Mouse (Mus musculus): ENCODE measurements around the gene Spred2. TPM values are rescaled to one million over a fixed set of nuclear protein-coding genes. Genes with fewer than 3 reads are reported as not detected.

The Spred2 gene
- total and polyA plus RNA-seq, 3 experiments = 8.9 to 76.1 (median 33.6) TPM

DNA sequence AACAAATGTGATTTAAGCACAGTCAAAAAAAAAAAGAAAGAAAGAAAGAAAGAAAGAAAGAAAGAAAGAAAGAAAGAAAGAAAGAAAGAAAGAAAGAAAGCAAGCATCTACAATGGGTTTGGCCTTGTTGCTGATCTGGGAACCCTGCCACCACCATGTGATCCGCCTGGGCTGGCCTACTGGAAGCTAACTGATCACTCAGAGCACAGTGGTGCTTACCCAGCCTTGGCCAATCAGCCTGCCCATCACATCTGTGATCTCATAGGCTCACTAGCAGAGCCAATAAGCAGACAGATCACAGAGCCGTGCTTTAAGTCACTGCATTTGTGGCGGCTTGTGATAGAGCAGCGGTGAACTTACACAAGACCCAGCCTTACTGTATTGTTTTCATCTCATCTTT, 10.4 kb upstream of the Spred2 start:
- TF ChIP-seq CTCF (IDR thresholded peaks at IDR 0.05; ENCODE audit: low read depth, low read length) = no peak
- no peak for TF ChIP-seq TAL1 (conservative IDR thresholded peaks at IDR 0.05; ENCODE audit: low read depth, low read length)
- no peak for TF ChIP-seq GATA1 (IDR thresholded peaks at IDR 0.05; ENCODE audit: borderline replicate concordance, low read length)
- TF ChIP-seq GATA2 (IDR thresholded peaks at IDR 0.05; ENCODE audit: borderline replicate concordance, low read depth, low read length) = no peak
- TF ChIP-seq POLR2AphosphoS5 (IDR thresholded peaks at IDR 0.05; ENCODE audit: insufficient replicate concordance, low read depth, low read length) = no peak
- DNase-seq (ENCODE audit: low spot score) = no peak
- H3K4me3 ChIP-seq (ENCODE audit: low read depth, low read length) = no peak overlapping the region
- H3K9me3 ChIP-seq (replicated peaks) = peaks cover 4% of the 10 kb centered on the region; the same call in 1 of the 2 replicates
- H3K36me3 ChIP-seq (replicated peaks) = peaks cover 11% of the 10 kb centered on the region
- no peak for ATAC-seq (ENCODE audit: extremely low read depth, insufficient number of reproducible peaks, low FRiP score, poor library complexity, severe bottlenecking)
- peaks cover 9% of the 10 kb centered on the region for H3K4me1 ChIP-seq (ENCODE audit: insufficient read depth, low read depth, low read length)
- H3K27me3 ChIP-seq (ENCODE audit: insufficient read depth, low read length) = no peaks in the 10 kb centered on the region; the same call in 1 of the 2 replicates

- no peak overlapping the region for H3K4me3 ChIP-seq (ENCODE audit: low read depth, low read length)
- ATAC-seq (ENCODE audit: extremely low read depth, insufficient number of reproducible peaks, low FRiP score, poor library complexity, severe bottlenecking) = no peak
- peaks cover 28% of the 10 kb centered on the region for H3K4me1 ChIP-seq (ENCODE audit: insufficient read depth, low read depth, low read length)
- no peak for DNase-seq (ENCODE audit: low spot score)
- peaks cover 11% of the 10 kb centered on the region for H3K36me3 ChIP-seq (replicated peaks)
- TF ChIP-seq CTCF (IDR thresholded peaks at IDR 0.05; ENCODE audit: low read depth, low read length) (no peak), GATA2 (IDR thresholded peaks at IDR 0.05; ENCODE audit: borderline replicate concordance, low read depth, low read length) (no peak), POLR2AphosphoS5 (IDR thresholded peaks at IDR 0.05; ENCODE audit: insufficient replicate concordance, low read depth, low read length) (no peak), GATA1 (IDR thresholded peaks at IDR 0.05; ENCODE audit: borderline replicate concordance, low read length) (no peak), TAL1 (conservative IDR thresholded peaks at IDR 0.05; ENCODE audit: low read depth, low read length) (no peak)
- H3K9me3 ChIP-seq (replicated peaks) = peaks cover 4% of the 10 kb centered on the region; the same call in 1 of the 2 replicates
- no peaks in the 10 kb centered on the region for H3K27me3 ChIP-seq (ENCODE audit: insufficient read depth, low read length)
Measured at GRCm38 (mm10) chr11:19917381-19918245, 6.6 kb upstream of the Spred2 start.

GRCm38 (mm10) chr11:19918246-19918540, 6.0 kb upstream of the Spred2 start:
- no peaks in the 10 kb centered on the region for H3K9me3 ChIP-seq (replicated peaks)
- H3K36me3 ChIP-seq (replicated peaks) = peaks cover 11% of the 10 kb centered on the region
- no peak overlapping the region for H3K4me3 ChIP-seq (ENCODE audit: low read depth, low read length)
- H3K4me1 ChIP-seq (ENCODE audit: insufficient read depth, low read depth, low read length) = peaks cover 34% of the 10 kb centered on the region
- H3K27me3 ChIP-seq (ENCODE audit: insufficient read depth, low read length) = no peaks in the 10 kb centered on the region
- TF ChIP-seq POLR2AphosphoS5 (IDR thresholded peaks at IDR 0.05; ENCODE audit: insufficient replicate concordance, low read depth, low read length) (no peak), GATA2 (IDR thresholded peaks at IDR 0.05; ENCODE audit: borderline replicate concordance, low read depth, low read length) (no peak), CTCF (IDR thresholded peaks at IDR 0.05; ENCODE audit: low read depth, low read length) (no peak), TAL1 (conservative IDR thresholded peaks at IDR 0.05; ENCODE audit: low read depth, low read length) (no peak), GATA1 (IDR thresholded peaks at IDR 0.05; ENCODE audit: borderline replicate concordance, low read length) (no peak)
- ATAC-seq (ENCODE audit: extremely low read depth, insufficient number of reproducible peaks, low FRiP score, poor library complexity, severe bottlenecking) (no peak), DNase-seq (ENCODE audit: low spot score) (no peak)

DNA sequence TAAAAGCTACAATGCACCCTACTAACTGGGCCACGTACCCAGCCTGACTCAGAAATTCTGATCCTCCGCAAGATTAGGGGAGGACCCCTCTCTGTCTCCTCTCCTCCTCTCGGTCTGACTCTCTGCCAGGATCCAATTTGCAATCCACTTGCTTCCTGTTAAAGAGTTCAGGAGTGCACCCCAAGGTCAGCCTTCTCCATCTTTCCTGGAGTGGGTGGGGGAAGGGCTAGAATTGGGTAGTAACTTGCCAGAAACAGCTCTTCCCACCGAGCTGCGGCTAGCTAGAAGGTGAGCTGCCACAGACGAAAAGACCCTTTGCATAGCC, 4.8 kb upstream of the Spred2 start:
- peaks cover 37% of the 10 kb centered on the region for H3K4me1 ChIP-seq (ENCODE audit: insufficient read depth, low read depth, low read length)
- no peaks in the 10 kb centered on the region for H3K27me3 ChIP-seq (ENCODE audit: insufficient read depth, low read length)
- H3K4me3 ChIP-seq (ENCODE audit: low read depth, low read length) = peak overlapping the region; percentile 85
- TF ChIP-seq GATA2 (IDR thresholded peaks at IDR 0.05; ENCODE audit: borderline replicate concordance, low read depth, low read length) (no peak), GATA1 (IDR thresholded peaks at IDR 0.05; ENCODE audit: borderline replicate concordance, low read length) (no peak), CTCF (IDR thresholded peaks at IDR 0.05; ENCODE audit: low read depth, low read length) (no peak), POLR2AphosphoS5 (IDR thresholded peaks at IDR 0.05; ENCODE audit: insufficient replicate concordance, low read depth, low read length) (no peak), TAL1 (conservative IDR thresholded peaks at IDR 0.05; ENCODE audit: low read depth, low read length) (no peak)
- peaks cover 11% of the 10 kb centered on the region for H3K36me3 ChIP-seq (replicated peaks)
- ATAC-seq (ENCODE audit: extremely low read depth, insufficient number of reproducible peaks, low FRiP score, poor library complexity, severe bottlenecking) (no peak), DNase-seq (ENCODE audit: low spot score) (peak; percentile 50)
- no peaks in the 10 kb centered on the region for H3K9me3 ChIP-seq (replicated peaks)

GRCm38 (mm10) chr11:19919785-19920671, 4.1 kb upstream of the Spred2 start:
- Histone ChIP-seq H3K4me1 (ENCODE audit: insufficient read depth, low read depth, low read length) (peaks cover 37% of the 10 kb centered on the region), H3K27me3 (ENCODE audit: insufficient read depth, low read length) (no peaks in the 10 kb centered on the region), H3K4me3 (ENCODE audit: low read depth, low read length) (peak overlapping the region; percentile 85), H3K9me3 (replicated peaks) (no peaks in the 10 kb centered on the region), H3K36me3 (replicated peaks) (peaks cover 6% of the 10 kb centered on the region)
- DNase-seq (ENCODE audit: low spot score) (peak; percentile 89), ATAC-seq (ENCODE audit: extremely low read depth, insufficient number of reproducible peaks, low FRiP score, poor library complexity, severe bottlenecking) (peak; percentile 9; the same call in 1 of the 2 replicates)
- no peak for TF ChIP-seq TAL1 (conservative IDR thresholded peaks at IDR 0.05; ENCODE audit: low read depth, low read length)
- TF ChIP-seq POLR2AphosphoS5 (IDR thresholded peaks at IDR 0.05; ENCODE audit: insufficient replicate concordance, low read depth, low read length) = no peak
- TF ChIP-seq CTCF (IDR thresholded peaks at IDR 0.05; ENCODE audit: low read depth, low read length) = no peak
- TF ChIP-seq GATA2 (IDR thresholded peaks at IDR 0.05; ENCODE audit: borderline replicate concordance, low read depth, low read length) = no peak
- no peak for TF ChIP-seq GATA1 (IDR thresholded peaks at IDR 0.05; ENCODE audit: borderline replicate concordance, low read length)

DNA sequence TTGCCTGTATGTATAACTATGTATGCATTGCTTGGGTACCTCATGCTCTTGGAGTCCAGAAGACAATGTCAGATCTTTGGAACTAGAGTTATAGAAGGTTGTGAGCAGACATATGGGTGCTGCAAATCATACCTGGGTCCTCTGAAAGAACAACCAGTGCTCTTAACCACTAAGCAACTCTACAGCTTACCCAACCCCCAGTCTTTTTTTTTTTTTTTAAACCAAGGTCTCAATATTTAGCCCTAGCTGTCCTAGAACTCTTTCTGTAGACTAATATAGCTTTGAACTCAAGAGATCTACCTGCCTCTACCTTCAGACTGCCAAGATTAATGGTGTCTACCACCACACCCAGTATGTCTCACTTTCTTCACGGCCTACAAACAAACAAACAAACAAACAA, 2.5 kb upstream of the Spred2 start:
- H3K36me3 ChIP-seq (replicated peaks) = peaks cover 3% of the 10 kb centered on the region
- H3K9me3 ChIP-seq (replicated peaks) = no peaks in the 10 kb centered on the region
- H3K4me3 ChIP-seq (ENCODE audit: low read depth, low read length) = no peak overlapping the region
- TF ChIP-seq CTCF (IDR thresholded peaks at IDR 0.05; ENCODE audit: low read depth, low read length) (no peak), TAL1 (conservative IDR thresholded peaks at IDR 0.05; ENCODE audit: low read depth, low read length) (no peak), GATA2 (IDR thresholded peaks at IDR 0.05; ENCODE audit: borderline replicate concordance, low read depth, low read length) (no peak)
- DNase-seq (ENCODE audit: low spot score) (no peak), ATAC-seq (ENCODE audit: extremely low read depth, insufficient number of reproducible peaks, low FRiP score, poor library complexity, severe bottlenecking) (no peak)
- H3K27me3 ChIP-seq (ENCODE audit: insufficient read depth, low read length) = no peaks in the 10 kb centered on the region
- H3K4me1 ChIP-seq (ENCODE audit: insufficient read depth, low read depth, low read length) = peaks cover 50% of the 10 kb centered on the region

All from G1E (cell line).